Mouse (Mus musculus) urinary bladder, postnatal 36 days (tissue): ENCODE data around the gene Rbp1.

Source experiments
- DNase-seq, 2 experiments: peaks; one replicate each; pipeline ENCODE4 v3.0.0; 2022; ENCODE audit warnings: low spot score in 2 of 2, mixed read lengths in 1 of 2

The Rbp1 gene

DNA sequence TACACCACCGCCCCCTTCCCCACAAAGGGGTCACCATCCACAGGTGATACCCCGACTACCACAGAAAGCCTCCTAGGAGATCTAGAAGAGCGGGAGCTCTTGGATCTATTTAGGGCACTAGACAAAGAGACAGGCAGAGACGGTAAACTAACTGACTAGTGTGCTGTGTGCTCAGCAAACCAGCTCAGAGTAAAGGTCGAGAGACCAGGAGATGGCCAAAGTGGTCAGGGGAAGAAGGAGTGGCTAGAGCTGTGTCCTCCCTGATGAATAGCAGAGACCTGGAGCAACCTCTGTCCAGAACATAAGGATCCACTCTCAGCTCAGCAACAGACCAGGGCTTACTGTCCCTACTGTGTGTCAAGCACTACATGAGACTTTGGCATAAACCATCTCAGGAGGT, at the start of gene Rbp1:
Rbp1 (plus strand) TSS at position 306 of the 400 bp plus-strand sequence.
- no peak for DNase-seq

DNA sequence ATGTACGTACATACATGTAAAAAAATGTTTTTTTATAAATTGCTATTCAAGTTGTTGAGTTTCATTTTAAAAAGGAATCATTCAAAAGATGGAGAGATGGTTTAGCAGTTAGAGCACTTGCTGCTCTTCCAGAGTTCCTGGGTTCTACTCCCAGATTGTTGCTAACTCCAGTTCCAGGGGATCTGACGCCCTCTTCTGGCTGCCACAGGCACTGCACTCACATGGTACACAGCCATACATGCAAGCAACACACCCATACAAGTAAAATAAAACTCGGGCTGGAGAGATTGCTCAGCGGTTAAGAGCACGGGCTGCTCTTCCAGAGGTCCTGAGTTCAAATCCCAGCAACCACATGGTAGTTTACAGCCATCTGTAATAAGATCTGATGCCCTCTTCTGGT, 49.4 kb upstream of the Rbp1 start:
- DNase-seq = no peak

DNA sequence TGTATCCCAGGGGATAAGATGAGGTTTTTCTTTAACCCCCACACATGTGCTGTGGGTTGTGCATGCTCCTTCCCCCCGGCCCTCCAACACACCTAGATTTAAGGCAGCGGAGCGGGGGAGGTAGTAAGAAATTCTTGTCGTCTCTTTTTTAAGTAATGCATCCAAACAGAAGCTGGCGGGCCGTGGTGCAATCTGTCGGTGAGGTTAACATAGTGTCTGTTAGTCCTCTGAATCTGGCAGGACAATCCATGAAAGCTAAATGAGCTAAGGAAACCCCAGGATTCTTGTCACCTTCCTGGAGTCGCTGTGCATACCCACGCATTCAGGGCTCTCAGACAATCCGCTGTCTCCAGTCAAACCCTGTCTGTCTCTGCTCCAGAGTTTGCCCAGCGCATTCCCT, 47.9 kb upstream of the Rbp1 start:
- no peak for DNase-seq

DNA sequence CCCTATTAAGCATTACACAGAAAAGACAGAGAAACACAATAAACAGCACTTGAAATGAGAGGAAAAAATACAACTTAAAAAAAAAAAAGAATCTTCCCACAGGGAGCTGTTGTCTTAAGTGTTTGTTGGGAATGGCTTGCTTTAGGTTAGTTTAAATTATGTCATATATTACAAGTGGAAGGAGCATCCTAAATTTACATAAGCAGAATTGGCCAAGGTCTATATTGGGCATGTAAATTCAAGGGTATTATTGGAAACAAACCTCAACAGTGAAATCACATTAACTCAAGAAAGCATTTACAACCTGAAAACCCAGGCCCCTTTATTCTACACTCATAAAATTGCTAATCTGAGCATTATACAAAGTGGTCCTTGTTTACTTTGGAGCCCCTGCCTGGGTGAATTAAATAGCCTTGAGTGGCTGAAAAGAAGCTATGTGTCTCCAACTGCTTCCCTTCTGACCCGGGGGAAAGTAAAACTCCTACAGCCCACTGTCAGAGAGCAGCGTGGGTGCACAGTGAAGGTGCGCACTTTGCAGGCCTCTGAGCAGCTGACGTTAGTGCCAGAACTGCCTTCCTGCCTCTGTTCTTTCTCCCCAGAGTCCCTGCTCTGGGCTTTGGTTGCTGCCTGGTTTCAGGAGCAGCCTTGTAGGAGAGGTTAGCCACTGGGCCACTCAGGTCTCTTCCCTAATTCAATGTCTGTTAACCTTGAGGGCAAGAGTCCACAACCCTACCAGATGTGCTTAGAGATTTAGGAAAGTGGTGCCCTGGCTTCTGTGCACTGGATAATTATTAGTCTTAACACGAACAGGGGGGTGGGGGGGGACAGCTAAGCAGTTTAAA, 47.2 kb upstream of the Rbp1 start:
- no peak for DNase-seq

DNA sequence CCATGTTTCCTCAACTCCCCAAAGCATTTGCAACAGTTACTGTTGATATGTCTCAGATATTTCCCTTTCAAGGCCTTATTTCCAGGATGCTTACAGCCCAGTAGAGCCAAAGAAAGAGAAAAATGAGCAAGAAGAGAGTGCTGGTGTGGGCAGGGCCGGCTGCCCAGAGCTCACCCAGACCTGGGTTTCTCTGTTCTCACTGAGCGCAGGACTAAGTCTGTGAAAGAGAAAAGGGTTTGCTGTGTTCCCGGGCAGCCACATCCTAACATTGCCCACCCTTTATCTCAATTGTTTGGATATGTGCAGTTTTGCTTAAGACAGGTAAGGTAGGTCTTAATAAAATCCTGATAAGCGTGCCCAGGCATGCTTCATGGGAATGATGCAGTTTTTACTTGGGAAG, 43.0 kb upstream of the Rbp1 start:
- no peak for DNase-seq

DNA sequence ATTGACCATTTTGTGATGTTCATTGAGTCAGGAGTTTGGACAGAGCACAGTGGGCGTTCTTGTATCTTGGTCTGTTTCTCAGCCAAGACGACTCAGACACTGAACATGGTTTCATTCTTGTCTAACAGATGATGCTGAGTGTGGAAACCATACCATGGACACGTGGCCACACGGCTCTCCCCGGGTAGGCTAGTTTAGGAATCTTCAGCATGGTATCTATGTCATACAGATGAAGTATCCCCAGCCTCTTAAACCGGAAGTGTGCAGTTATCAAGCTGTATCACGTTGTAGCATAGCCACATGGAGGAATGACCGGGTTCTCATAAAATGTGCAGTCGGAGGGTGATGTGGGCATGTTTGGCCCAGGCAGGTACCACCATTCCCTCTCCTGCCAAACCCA, 42.2 kb upstream of the Rbp1 start:
- no peak for DNase-seq

DNA sequence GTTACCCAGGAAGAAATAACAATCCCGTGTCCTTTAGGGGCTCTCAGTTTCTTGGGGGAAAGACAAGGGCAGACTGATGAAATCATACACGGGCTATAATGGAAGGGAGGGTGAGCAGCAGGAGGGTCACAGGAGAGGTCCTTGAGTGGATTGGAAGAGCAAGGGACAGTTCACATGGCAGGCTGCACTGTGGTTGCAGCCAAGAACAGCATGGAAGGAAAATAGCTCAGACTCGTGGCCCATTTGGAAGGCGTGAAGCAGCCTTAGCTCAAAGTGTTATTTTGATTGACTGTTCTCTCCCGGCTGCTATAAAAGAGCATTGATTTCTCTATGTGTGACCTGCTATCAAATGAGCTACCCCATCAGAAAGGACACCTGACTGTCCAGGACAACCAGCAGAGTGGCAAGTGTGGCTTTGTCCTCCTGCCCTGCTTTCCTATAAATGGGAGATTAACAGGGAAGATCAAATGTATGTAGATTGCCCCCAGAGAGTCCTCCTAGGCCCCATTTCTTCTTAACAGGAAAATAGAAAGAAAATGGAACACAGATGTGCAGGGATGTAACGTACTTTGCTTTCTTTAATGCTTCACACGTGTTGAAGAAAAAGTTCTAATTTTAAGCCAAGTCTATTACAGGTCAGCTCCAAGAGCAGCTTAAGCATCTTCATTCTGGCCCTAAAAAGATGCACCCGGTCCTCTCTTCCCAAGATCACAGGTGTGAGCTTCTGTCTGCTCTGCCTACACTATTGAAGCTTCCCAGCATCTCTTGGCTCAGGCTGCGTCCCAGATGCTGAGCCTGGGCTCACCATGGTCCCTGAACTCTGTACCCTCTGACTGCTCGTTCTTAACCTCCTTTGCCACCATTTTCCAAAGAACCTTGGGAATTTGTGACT, 34.8 kb upstream of the Rbp1 start:
- no peak for DNase-seq

DNA sequence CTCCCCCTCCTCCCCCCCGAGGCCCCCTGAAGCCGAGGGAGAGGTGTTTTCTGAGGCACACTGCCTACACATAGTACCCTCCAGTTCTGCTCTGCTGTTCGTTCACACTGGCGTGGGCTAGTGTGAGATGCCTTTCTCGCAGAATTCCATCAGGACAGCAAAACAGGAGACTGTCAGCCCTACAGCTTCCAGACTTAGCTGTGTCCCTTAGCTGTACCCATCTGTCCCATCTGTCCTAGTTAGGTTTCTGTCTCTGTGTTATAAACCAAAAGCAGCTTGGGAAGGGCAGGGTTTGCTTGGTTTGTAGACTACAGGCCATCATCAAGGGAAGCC, 34.2 kb upstream of the Rbp1 start:
- DNase-seq = no peak

DNA sequence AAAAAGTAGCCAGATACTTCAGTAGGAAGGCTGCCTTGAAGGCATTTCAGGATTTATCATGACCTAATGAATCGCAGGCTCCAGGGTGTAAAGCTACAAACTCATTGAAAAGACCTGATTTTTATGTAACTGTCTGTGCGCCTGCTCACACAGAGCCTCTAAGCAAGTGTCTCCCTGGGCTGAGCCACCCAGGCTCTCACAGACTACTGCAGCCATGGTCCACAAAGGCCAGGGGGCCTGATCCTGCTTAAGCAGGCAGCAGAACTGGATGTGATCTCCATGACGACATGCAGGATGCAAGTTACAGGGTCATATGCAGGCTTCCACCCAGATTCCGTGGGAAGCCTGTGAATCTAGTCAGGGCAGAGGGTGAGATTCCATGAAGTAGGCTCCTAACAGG, 29.3 kb upstream of the Rbp1 start:
- no peak for DNase-seq

DNA sequence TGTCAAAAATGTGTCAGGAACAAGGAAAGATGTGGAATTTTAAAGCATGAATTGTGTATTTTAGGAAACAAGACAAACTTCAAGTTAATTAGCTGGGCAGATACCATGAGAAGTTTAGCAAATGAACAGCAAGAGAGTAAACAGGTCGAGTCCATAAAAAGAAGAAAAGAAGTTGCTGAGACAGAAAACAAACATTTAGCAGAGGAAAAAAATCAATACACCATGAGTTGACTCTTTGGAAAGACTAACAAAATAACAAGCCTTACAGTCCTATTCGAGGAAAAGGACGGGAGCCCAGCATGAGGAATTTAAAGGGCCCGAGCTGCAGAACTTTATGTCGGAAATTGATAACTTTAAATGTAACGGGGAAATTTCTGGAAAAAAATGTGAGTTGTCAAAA, 25.6 kb upstream of the Rbp1 start:
- DNase-seq = no peak

DNA sequence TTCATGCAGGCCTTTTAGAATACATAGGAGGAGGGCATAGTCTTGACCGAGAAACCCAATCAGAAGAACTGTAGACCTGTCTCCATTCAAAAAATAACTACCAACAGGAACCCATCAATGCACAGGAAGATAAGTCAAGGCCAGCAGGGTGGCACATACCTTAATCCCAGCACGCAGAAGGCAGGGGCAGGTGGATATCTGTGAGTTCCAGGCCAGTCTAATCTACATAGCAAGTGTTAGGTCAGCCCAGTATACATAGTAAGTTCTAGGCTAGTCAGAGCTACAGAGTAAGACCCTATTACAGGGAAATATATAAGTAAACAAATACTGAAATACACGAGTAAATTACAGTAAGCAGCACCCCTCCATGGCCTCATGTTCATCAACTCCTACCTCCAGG, 24.9 kb upstream of the Rbp1 start:
- no peak for DNase-seq

DNA sequence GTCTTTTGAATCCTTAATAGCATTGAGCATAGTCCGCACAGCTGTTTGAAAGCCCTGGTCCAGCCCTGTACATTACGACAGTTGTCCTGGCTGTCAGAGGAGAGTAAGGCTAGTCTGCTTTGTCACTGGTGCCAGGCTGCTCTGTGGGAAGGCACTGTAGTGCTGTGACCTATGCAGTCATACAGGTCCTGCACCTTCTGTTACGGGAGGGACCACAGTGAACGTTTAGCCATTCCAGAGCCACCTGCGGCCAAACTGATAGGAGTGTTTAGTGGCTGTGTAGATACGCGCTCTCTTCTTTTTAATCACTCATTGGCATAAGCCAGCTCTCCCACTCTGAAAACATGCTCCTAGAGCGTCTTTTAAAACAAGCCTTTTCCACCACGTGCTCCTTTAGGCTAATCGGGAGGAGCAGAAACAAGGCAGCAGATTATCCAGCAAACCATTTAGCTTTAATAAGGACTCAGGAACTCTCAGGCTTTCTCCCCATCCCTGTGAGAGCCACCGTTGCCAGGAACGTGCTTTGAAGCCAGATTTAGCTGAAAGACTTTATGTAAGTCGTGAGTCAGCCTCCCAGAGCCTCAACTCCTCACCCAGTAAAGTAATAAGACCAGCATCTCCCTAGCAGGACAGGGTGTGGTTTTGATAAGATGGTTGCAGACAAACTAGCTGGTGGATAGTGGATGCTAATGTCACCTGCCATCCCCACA, 22.4 kb upstream of the Rbp1 start:
- DNase-seq = no peak

DNA sequence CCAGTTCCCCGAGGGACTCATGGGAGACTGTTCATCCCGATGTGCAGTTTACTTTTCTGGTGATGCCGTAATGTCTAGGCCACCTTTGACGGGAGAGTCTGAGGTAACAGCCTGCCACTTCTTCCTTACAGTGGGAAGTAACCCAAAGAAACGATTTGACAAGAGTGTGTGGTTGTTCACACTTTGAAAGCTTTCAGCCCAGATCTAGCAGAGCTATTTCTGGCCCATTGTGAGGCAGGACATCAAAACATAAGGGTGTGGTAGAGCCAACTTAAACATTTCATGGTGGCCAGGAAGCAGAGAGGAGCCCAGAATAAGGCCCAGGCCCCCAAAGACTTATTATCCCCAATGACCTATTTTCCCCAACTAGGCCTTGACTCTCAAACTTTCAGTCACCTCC, 21.1 kb upstream of the Rbp1 start:
- no peak for DNase-seq

DNA sequence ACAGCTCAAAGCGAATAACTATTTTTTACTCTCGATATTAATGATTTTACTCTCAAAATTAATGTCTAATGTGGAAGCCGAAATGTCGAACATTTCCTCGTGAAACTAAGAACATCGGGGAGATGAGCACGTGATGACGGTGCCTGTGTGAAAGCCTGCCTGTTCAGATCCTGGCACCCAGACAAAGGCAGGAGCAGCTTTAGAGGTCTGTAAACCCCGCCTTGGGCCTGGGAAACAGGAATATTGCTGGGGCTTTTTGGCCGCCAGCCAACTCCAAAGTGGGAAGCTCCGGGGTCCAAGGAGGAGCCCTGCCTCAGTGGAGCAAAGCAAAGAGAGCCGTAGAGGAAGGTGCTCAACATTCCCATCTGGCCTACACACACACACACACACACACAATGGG, 15.0 kb upstream of the Rbp1 start:
- DNase-seq = no peak

DNA sequence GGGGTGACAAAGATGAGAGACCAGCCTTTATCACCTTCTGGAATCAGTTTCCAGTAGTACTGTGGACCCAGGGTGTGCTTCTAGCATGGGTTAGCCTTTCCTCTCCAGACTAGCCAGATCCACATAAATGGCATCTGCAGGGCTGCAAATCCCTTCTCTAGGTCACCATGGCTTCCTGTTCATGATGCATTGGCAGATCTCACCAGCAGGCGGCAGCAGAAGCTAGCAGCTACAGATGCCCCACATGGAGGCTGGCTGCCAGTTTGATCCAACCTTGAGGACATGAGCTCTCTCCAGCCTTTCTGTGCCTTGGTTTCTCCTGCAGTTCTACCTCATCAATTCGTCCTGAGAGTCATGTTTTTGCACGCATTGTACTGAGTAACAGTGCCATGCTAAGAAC, 13.6 kb upstream of the Rbp1 start:
- DNase-seq = peak; percentile 55 to 70

DNA sequence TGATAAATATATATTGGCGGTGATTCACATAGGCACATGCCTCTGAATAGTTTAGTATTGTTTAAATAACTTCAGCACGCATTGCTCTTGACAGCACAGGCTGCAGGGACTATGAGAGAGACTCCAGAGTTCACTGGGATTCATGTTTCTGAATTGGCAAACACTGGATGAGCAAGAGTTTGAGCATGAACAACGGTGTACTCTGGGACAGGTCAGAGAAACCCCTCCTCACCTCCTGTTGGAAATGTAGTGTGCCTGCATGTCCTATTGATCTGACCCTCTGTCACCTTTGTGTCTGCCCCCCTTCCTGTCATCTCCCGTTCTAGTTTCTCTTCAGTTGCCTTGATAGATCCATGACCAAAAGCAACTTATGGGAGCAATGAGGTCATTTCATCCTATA, 7.3 kb upstream of the Rbp1 start:
- DNase-seq = no peak

DNA sequence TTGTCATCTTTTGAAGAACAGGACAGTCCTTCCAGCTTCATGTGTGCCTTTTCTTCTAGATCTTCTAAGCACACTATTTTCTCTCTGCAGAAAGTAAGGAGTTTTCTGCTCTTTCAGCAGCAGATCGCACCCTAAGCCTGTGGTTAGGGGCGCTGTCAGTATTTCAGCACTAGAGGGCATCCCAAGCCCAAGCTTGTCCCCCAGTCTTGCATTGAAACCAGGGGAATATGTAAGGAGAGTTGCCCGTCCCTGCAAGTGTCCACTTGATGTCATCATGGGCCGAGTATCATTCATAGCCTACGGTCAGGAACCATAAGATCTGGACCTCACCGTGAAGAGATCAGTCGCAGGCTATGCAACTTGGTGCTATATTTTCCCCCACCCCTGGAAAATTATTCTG, 4.8 kb upstream of the Rbp1 start:
- peak in 1 of 2 experiments; percentile 32 for DNase-seq

DNA sequence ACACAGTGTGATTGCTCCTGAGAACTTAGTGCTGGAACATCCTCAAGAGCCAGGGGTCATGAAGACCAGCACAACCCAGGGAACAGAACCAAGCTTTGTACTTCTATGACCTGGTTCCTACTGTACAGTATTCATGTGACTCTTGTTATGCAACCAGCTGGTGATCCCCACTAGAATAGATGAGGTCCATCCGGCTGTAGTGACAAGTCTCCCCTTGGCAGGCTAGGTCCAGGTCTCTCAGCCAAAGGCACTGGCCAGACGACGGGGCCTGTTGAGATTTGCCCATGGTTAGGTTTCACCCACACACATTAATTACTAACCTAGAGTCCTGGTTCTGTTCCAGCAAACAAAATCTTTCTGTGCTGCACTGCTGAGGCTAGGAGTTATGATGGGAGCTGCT, 4.4 kb upstream of the Rbp1 start:
- DNase-seq = no peak

DNA sequence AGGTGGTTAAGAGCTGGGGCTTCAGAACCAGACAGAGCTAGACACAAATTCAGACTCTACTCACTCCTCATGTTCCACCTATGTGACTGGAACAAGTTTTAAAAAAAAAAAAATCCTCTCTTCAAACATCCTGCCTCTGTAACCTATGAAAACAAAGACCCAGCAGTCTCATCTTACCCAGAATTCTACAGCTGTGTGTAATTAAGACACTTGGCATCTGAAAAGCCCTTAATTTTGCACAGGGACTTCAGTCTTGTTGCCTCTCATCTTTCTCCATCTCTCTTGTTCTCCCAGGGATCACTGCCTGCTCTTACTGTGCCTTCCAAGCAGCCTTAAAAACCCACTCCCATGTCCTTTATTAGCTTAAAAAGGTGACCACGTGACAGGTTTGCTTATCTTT, 2.1 kb upstream of the Rbp1 start:
- DNase-seq = no peak

DNA sequence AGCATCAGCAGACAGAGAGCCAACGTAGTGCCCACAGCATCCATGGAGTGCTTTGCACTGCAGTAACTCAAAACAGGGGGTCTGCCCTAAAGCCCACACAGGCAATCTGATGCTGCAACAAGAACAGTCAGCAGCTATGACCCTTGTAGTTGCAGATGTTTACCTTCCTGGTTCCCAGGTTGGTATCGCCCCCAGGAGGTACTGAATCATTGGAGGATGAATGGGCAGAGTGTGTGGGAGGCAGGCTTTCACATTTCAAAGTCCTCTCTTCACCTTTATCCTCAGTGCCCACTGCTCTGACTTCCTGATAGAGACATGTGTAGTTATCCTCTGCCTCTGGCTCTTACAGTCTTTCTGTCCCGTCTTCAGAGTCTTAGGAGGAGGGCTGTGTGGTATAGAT, 858 bp upstream of the Rbp1 start:
- no peak for DNase-seq

DNA sequence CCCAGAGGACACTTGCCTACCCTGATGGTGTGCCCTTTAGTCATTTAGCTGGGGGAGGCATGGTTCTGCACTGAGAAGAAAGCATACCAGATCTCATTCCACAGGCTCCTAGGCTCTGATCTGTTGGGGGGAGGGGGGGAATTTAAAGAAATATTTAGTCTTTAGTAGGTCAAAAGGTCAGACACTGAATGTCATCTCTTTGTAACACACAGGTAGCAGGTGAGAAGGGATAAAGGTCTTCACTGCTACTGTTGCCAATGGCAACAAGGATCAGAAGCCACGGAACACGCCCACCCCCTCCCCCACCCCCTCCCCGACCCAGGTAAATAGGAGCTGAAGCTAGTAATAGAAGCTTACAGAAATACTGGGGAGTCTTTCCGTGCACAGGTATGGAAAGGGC, 930 bp downstream of the Rbp1 start:
- no peak for DNase-seq

DNA sequence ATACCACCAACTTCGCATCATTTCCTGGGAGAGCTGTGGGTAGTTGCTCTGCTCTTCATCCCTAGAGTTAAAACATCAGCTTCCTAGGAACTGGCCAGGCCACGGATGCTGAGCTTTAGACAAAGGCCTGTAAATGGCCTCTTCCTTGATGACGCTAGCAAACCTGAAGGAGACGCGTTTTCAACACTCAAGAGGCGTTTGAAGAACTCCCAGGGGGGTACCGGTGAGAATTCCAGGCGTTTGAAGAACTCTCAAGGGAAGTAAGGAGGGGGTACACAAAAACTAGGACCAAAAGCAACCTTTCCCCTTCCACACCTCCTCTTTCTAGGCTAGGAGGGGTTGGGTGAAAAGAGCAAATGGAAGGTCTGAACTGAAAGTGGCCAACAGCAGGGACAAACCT, 1.5 kb downstream of the Rbp1 start:
- no peak for DNase-seq
